20 mouse cellular contexts compared by ENCODE assay signal in the genomic region with DNA sequence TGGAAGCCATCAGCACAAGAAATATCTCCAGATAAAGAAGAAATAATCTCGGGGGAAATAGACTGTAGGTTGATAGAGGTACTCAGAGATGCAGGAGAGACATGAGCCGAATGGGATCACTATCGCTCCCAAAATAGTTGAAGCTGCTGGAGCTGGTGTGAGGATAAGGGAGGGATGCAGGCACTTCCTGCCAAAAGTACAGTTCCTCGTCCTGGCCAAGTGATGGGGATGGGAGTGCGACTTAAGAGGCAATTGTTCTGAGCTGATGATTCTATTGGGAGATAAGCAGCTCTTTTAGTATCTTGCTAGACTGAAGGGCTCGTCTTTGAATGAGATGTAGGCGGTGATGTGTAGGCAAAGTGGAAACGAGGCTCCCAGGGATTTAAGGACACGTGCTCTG. TPM values are rescaled to one million over a fixed set of nuclear protein-coding genes. Genes with fewer than 3 reads are reported as not detected.
"Had no signal": no experiment of that assay in that cellular context is flagged by ENCODE, and none has a peak within 500 bp of the region (broad histone marks: within the 10 kb centered on the region; RNA-seq: fewer than 3 reads in every experiment).

No protein-coding gene starts in this region.

- H3K27ac ChIP-seq: liver, embryonic 13.5 days; liver, embryonic 15.5 days; lung, embryonic 15.5 days; macrophage; midbrain, embryonic 13.5 days; midbrain, embryonic 15.5 days; neural tube, embryonic 13.5 days had no signal

- H3K4me1 ChIP-seq: liver, embryonic 13.5 days; liver, embryonic 15.5 days; lung, embryonic 15.5 days; midbrain, embryonic 15.5 days had no signal

- H3K36me3 ChIP-seq: liver, embryonic 13.5 days; liver, embryonic 15.5 days; lung, embryonic 15.5 days; midbrain, embryonic 13.5 days; midbrain, embryonic 15.5 days; neural tube, embryonic 13.5 days had no signal

- H3K4me3 ChIP-seq: liver, embryonic 13.5 days; liver, embryonic 15.5 days; lung, embryonic 15.5 days; megakaryocyte, embryonic 14.5 days; midbrain, embryonic 13.5 days; midbrain, embryonic 15.5 days; neural tube, embryonic 13.5 days had no signal

- H3K27me3 ChIP-seq: lung, embryonic 15.5 days; midbrain, embryonic 15.5 days; neural tube, embryonic 13.5 days had no signal

- H3K4me2 ChIP-seq: liver, embryonic 13.5 days; liver, embryonic 15.5 days; lung, embryonic 15.5 days; midbrain, embryonic 11.5 days; midbrain, embryonic 13.5 days; midbrain, embryonic 15.5 days; neural tube, embryonic 13.5 days had no signal

- H3K9ac ChIP-seq: liver, embryonic 13.5 days; liver, embryonic 15.5 days; liver, postnatal 0 days; lung, embryonic 15.5 days; midbrain, embryonic 13.5 days; midbrain, embryonic 15.5 days; neural tube, embryonic 13.5 days had no signal

- DNase-seq: liver, embryonic 13.5 days; liver, postnatal 0 days; lung, adult 2 months; lung, postnatal 14 days; lung, postnatal 36 days; right cerebral cortex, postnatal 25 days; right cerebral cortex, postnatal 4 days; spleen, adult 18-20 months; thymus, adult 2 months; thymus, postnatal 25 days; thymus, postnatal 4 days had no signal

- ATAC-seq: liver, postnatal 0 days; lung, postnatal 0 days; midbrain, embryonic 13.5 days; midbrain, embryonic 15.5 days had no signal

- H3K9me3 ChIP-seq: liver, embryonic 13.5 days; liver, embryonic 15.5 days; lung, embryonic 15.5 days; megakaryocyte, embryonic 14.5 days; midbrain, embryonic 13.5 days; midbrain, embryonic 15.5 days; neural tube, embryonic 13.5 days had no signal

RNA-seq across cellular contexts. Expression of gene Nnmt, which starts 4.1 kb away (rescaled TPM):
- polyA plus RNA-seq: macrophage had no signal
